Mouse (Mus musculus) layer of hippocampus, postnatal 10 days (tissue): Measurements from ENCODE around the gene 4930568D16Rik. TPM values are rescaled to one million over a fixed set of nuclear protein-coding genes. Genes with fewer than 3 reads are reported as not detected.

ENCODE experiments used
- total RNA-seq, 2 experiments: library from RNA; stranded (reverse); gene quantifications; 2 replicates each; pipeline ENCODE4 v1.2.3; 2021

The 4930568D16Rik gene
- total RNA-seq, 2 experiments from 2014 or later, result not detected

Other genes starting within 250 kb of the 4930568D16Rik start
- 100 to 1,000 TPM; 229 to 249 TPM for gene Rab14, start 166.6 kb downstream of the 4930568D16Rik start, total RNA-seq
- 10 to 100 TPM; 23.9 to 24.2 TPM for gene Gsn, start 111.3 kb downstream of the 4930568D16Rik start, total RNA-seq
- gene Stom, start 30.8 kb downstream of the 4930568D16Rik start, total RNA-seq, result 1 to 10 TPM; 9.1 to 9.8 TPM
- gene 4930402F06Rik, start 29.4 kb upstream of the 4930568D16Rik start, total RNA-seq, result not detected
- 1 to 10 TPM; 4.7 to 6.1 TPM for gene Ggta1, start 95.5 kb upstream of the 4930568D16Rik start, total RNA-seq
- 100 to 1,000 TPM; 130 TPM for gene Dab2ip, start 190.5 kb upstream of the 4930568D16Rik start, total RNA-seq